Mouse (Mus musculus) thymus, postnatal 4 days (tissue): ENCODE measurements around the gene Ppat.
A peak's percentile ranks its signal among the peaks of the same experiment; 100 is the strongest.
"Not testable (repeated sequence)": the region's sequence is repeated elsewhere in the genome, so short reads cannot be mapped to it uniquely, and the experiment has no call there.

Experiments used
- DNase-seq: peaks from one replicate; pipeline ENCODE4 v3.0.0; 2021

Ppat gene

DNA sequence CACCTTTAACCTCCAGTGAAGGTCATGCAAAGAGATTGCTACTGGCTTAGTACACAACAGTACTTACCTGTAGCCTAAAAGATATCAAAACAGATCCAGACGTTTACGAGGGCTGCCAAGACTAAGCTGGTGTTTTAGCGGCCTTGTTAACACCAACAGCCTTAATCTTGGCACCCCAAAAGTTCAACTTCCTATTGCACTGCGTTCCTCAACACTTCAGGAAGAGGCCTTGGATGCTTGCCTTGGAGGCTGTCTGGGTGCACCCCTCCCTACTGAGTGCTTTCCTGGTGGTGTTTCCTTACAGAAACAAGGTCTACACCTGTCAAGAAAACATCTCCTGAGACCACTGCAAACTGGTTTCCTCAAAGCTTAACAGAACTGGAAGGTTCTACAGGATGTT is 4.2 kb downstream of the Ppat start:
- no peak for DNase-seq

DNA sequence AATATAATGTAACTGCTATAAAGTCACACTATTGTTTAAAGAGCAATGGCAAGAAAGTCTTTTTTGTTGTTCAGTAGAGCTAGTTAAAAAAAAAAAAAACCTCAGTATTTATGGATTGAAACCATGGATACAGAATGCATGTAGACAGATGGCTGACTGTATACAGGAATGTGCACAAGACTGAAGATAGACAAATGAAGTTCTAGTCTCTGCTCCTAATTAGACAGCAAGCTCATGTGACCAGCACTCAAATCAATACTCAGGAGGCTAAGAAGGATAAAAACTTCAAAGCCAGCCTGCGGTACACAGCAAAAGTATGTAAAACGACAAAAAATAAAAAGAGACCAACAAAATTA is 5.7 kb downstream of the Ppat start:
- no peak for DNase-seq

- DNase-seq, result no peak
Measured at GRCm38 (mm10) chr5:76944965-76945677, 6.3 kb downstream of the Ppat start.

GRCm38 (mm10) chr5:76942505-76942904 is 8.9 kb downstream of the Ppat start:
- no peak for DNase-seq

GRCm38 (mm10) chr5:76941975-76942374 is 9.4 kb downstream of the Ppat start:
- no peak for DNase-seq

DNA sequence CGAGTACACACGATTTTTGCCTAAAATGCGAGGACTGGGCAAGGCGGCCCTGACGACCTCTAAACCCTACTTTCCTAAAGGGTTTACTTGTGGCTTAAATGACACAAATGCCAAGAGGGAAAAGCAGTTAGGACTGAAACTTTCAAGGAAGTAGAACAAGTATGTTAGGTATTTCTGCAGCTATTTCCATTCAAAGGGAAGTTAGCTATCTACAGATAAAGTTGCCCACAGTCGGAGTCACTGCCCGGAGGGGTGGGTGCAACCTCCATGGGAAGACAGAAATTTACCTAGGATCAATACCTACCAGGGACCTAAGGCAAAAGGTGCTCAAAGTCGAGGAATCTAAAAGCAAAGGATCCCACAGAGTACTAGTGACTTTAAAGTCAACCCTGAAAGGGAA is 11.7 kb downstream of the Ppat start:
- no peak for DNase-seq

GRCm38 (mm10) chr5:76929180-76929877 is 22.0 kb downstream of the Ppat start:
- DNase-seq, result no peak

DNA sequence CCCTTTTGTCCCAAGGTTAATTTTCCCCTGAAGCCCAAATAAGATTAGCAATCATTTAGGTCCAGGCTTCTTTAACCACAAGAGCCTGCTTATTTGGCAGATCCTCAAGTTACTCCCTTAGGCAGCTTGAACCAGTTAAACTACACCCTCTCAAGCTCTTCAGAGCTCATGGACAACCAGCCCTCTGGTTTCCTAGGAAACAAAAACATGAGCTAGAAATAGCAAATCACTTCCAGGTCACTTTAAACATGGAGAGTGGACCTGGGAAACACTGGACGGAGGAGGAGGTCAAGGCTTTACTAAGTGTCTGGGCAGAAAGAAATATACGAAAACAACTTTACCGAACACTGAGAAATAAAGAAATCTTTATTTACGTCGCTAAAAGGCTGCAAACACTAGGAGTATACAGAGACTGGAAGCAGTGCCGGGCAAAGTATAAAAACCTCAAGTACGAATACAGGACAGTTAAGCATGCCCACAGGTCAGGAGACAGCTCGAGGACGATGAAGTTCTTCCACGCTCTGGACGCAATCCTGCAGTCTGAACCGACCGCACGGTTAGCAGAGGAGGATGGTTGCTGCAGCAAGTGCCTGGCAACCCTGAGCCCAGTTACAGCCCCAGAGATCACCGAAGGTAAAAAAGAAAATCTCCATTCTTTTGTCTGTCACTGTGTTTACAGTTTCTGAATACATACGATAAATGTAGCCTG is 23.1 kb downstream of the Ppat start:
- DNase-seq, result no peak

GRCm38 (mm10) chr5:76924296-76924695 is 27.1 kb downstream of the Ppat start:
- DNase-seq, result no peak

GRCm38 (mm10) chr5:76923428-76923827 is 27.9 kb downstream of the Ppat start:
- DNase-seq, result no peak

DNA sequence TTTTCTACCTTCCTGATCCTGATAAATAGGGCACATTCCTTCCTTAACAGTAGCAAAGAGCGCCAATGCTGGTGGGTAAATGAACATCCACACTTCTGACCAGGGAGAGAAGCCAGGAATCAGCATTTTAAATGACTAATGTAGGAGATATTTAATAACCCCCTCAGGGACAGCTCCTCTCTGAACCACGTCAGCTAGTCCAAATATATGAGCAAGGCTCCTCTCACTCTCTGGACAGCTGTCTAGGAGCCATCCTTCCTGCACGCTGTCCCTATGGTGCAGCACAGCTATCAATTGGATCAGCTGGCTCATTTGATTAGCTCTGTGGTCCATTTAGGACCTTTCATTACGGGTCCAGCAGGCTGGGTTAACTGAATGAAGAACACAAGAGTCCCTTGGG is 28.5 kb downstream of the Ppat start:
- no peak for DNase-seq

GRCm38 (mm10) chr5:76912522-76912921 is 38.9 kb downstream of the Ppat start:
- DNase-seq, result not testable (repeated sequence)

- no peak for DNase-seq
Measured at GRCm38 (mm10) chr5:76910807-76911206, 40.6 kb downstream of the Ppat start.

GRCm38 (mm10) chr5:76906155-76906499 is 45.3 kb downstream of the Ppat start:
- no peak for DNase-seq

DNA sequence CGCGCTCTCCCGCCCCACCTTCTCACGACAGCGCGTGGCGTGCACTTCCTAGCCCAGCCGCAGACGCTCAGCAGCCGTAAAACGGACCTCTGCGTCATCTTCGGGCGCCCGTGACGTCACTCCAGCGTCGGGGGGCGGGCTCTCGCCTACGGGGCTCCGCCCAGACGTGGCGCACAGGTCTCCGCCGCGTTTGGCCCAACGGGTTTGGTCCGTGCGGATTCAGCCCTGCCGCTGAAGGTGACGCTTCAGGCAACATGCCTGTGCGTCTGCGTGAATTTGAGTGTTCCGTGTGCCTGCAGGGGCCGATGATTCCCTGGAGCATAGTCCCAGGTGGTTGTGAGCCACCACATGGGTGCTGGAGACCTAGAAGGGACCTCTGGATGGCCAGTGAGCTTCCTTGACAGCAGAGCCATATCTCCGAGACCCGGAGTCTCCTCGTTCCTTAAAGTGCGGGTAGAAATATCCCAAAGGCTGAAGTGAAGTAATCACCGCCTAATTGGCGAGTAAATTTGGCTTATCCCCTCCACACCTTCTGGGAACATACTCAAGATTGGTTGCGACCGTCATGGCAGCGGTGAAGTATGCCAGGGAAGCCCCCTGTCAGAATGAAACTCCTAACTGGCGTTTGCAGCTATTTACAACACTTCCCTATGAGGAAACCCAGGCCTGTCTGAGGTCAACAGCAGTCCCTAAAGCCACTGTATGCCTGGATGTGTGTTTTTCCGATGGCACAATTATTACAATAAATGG is 45.8 kb downstream of the Ppat start, which contains the start of gene Aasdh:
Aasdh (minus strand) TSS at position 110 of the 750 bp plus-strand sequence.
- peak; percentile 99 for DNase-seq

GRCm38 (mm10) chr5:76904713-76905404 is 46.5 kb downstream of the Ppat start:
- DNase-seq, result no peak

- DNase-seq, result no peak
Measured at GRCm38 (mm10) chr5:76902131-76902530, 49.2 kb downstream of the Ppat start.

GRCm38 (mm10) chr5:76893084-76893483 is 58.3 kb downstream of the Ppat start:
- DNase-seq, result no peak

- DNase-seq, result no peak
Measured at GRCm38 (mm10) chr5:76892608-76893007, 58.8 kb downstream of the Ppat start.

- DNase-seq, result no peak
Measured at GRCm38 (mm10) chr5:76887011-76887410, 64.4 kb downstream of the Ppat start.

DNA sequence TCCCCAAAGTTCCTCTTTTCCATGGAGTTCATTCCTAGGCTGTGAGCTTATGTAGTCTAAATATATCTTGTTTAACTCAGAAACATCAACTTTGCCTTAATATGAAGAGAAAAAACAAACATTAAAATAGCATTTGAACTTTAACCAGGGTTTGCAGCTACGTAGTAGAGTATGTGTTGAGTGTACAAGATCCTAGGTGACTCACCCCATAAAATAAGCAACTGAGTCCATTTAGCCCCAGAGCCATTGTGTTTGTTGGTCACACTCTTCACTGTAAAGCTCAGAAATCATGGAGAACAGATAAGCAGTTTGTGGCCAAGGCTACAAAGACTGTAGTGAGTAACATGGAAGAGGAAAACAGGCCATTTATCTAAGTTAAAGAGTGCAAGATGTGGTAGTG is 67.3 kb downstream of the Ppat start:
- DNase-seq, result no peak

DNA sequence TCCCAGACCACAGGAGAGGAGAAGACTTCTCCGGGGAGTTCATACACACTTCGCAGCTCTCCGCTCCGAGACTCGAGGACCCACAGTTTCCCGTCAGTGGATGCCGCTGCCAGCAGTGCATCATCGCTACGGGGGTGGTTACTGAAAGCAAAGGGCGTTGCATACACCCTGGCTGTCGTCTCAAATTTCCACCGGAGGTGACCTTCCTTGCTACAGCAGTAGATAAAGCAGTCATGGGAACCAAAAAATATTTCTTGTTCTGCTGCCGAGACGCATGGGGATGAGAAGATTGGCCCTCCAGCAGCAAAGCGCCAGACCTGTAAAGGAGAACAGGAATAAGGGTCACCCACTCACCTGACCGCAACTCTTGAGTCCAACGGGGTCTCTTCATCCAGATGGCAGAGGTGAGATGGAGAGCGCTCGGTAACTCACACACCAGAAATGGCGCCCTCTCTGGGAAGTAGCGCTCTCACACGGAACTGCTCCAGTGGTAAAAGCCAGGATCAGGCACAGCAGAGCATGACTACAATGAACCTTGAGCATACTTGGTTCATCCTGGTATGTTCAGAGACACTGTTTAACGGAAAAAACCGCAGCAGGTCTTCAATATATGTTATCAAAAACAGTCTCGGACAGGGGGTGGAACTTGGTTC is 75.1 kb downstream of the Ppat start:
- DNase-seq, result no peak
